Mouse (Mus musculus): ENCODE measurements around the gene Zfp386.

DNA sequence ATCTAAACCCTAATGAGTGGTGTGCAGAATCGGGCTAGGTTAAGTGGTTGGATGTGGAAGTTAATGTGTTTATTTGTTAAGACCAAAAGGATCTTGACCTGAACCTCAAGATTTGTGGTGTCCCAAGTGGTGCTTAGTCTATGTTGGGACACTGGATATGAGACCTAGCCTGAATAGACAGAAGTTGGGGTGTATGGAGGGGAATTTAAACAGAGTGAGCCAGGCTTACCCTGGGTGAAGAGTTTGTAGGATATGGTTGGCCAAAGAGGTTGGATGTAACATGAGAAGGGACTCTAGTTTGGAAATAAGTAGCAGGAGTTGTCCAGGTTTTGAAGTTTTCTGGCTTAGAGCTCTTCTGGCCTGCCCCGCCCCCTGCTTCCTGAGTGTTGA lies 14.7 kb downstream of the Zfp386 start:
- TF ChIP-seq POLR2A (IDR thresholded peaks at IDR 0.05; ENCODE audit: borderline replicate concordance, extremely low read depth, low read depth, low read length) (no peak), CTCF (IDR thresholded peaks at IDR 0.05; ENCODE audit: insufficient read depth, low read length) (no peak)

Measured in lung, adult 2 months (tissue).